Mouse (Mus musculus): ENCODE results near the gene Parn. TPM values are rescaled to one million over a fixed set of nuclear protein-coding genes. Genes with fewer than 3 reads are reported as not detected.

The Parn gene
- polyA plus RNA-seq, 1 experiment from 2014 or later = 29.1 TPM

DNA sequence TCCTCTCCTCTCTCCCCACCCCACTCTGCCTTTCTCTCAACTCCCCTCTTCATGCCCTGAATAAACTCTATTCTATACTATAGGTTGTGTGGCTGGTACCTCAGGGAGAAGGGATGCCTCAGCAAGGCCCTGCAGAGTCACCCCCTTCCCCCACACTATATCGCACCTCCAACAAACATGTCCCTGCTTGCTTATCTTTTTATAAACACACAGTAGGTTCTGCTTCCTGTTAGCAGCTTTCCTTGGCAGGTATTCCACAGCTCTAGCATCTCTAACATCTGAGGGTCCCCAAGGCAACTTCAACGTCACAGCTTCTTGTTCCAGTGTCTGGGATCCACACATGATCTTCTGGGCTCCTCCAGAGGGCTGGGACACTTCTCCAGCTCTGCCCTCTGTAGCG, 117.3 kb downstream of the Parn start:
- Histone ChIP-seq H3K9ac (replicated peaks; ENCODE audit: low read depth, low read length) (no peak overlapping the region), H3K4me1 (ENCODE audit: control insufficient read depth, insufficient read depth, low read length) (no peaks in the 10 kb centered on the region), H3K36me3 (ENCODE audit: control insufficient read depth, insufficient read depth, low read length) (no peaks in the 10 kb centered on the region), H3K27me3 (ENCODE audit: control insufficient read depth, insufficient read depth, low read length) (no peaks in the 10 kb centered on the region), H3K4me3 (ENCODE audit: low read depth, low read length) (no peak overlapping the region), H3K9me3 (ENCODE audit: control insufficient read depth, low read length) (peaks cover 5% of the 10 kb centered on the region), H3K4me2 (ENCODE audit: low read depth, low read length) (no peak overlapping the region), H3K27ac (ENCODE audit: low read depth, low read length) (no peak overlapping the region)
- ATAC-seq (ENCODE audit: low read depth) = no peak
- 100% methylated on average over 3 of the region's 3 CpGs for WGBS

DNA sequence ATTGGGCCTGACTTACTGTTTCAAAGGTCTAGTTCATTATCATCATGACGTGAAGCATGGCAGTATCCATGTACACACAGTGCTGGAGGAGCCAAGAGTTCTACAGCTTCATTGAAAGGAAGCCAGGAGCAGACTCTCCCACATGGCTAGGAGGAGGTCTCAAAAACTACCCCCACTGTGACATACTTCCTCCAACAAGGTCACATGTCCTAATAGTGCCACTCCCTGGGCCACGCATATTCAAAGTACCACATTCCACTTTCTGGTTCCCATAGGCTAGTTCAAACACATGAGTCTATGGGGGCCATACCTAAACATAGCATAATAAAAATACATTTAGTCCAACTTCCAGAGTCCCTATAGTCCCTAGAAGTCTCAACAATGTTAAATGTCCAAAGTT, 118.0 kb downstream of the Parn start:
- Histone ChIP-seq H3K9me3 (ENCODE audit: control insufficient read depth, low read length) (peaks cover 8% of the 10 kb centered on the region), H3K36me3 (ENCODE audit: control insufficient read depth, insufficient read depth, low read length) (no peaks in the 10 kb centered on the region), H3K27ac (ENCODE audit: low read depth, low read length) (no peak overlapping the region), H3K4me2 (ENCODE audit: low read depth, low read length) (no peak overlapping the region), H3K9ac (replicated peaks; ENCODE audit: low read depth, low read length) (no peak overlapping the region), H3K4me3 (ENCODE audit: low read depth, low read length) (no peak overlapping the region), H3K27me3 (ENCODE audit: control insufficient read depth, insufficient read depth, low read length) (no peaks in the 10 kb centered on the region), H3K4me1 (ENCODE audit: control insufficient read depth, insufficient read depth, low read length) (no peaks in the 10 kb centered on the region)
- WGBS = 98% methylated on average over 2 of the region's 2 CpGs
- ATAC-seq (ENCODE audit: low read depth) = no peak

DNA sequence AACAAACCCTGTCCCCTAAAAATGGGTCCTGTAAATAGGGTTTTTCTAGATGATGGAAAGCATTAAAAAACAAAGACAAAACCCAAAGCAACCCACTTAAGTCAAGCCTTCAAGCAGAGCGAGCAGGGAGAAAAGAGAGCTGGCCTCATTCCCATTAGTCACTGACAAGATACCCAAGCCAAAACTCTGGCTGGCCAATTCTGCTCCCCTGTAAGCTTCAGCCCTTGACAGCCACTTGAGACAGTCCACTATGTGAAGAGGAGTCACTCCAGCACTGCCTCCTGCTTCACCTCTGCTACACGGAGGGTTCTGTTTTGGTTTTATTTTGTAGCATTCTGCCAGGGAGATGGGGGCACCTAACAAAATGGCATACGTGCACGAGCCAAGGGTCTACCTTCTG, 126.2 kb downstream of the Parn start:
- no peak for ATAC-seq (ENCODE audit: low read depth)
- H3K9me3 ChIP-seq (ENCODE audit: control insufficient read depth, low read length) = peaks cover 11% of the 10 kb centered on the region
- WGBS = 84% methylated on average over 4 of the region's 4 CpGs
- H3K27me3 ChIP-seq (ENCODE audit: control insufficient read depth, insufficient read depth, low read length) = no peaks in the 10 kb centered on the region
- no peak overlapping the region for H3K27ac ChIP-seq (ENCODE audit: low read depth, low read length)
- no peaks in the 10 kb centered on the region for H3K36me3 ChIP-seq (ENCODE audit: control insufficient read depth, insufficient read depth, low read length)
- H3K9ac ChIP-seq (replicated peaks; ENCODE audit: low read depth, low read length) = no peak overlapping the region
- no peaks in the 10 kb centered on the region for H3K4me1 ChIP-seq (ENCODE audit: control insufficient read depth, insufficient read depth, low read length)
- no peak overlapping the region for H3K4me3 ChIP-seq (ENCODE audit: low read depth, low read length)
- H3K4me2 ChIP-seq (ENCODE audit: low read depth, low read length) = no peak overlapping the region

DNA sequence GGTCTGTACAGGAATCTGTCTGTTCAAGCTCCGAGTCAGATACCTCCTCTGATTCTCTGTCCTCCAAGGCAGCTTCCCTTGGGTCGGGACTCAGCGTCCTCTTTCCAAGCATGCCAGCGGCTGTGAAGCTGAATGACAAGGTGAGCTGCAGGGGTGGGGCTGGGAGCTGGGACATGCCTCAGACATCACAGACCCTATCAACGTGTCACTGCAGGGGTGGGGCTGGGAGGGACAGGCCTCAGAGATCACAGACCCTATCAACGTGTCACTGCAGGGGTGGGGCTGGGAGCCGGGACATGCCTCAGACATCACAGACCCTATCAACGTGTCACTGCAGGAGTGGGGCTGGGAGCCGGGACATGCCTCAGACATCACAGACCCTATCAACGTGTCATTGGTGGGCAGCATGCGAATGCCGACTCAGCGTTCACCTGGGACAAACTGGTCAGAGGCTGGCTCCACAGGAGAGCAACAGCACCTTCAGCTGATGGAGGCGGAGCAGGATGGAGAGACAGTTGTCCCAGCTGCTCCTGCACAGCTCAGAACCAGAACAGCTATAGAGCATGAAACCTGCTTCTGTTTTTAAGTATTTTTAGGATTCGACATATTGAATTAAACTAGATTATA, 126.7 kb downstream of the Parn start:
- WGBS = 86% methylated on average over 15 of the region's 15 CpGs
- no peak for ATAC-seq (ENCODE audit: low read depth)
- H3K4me3 ChIP-seq (ENCODE audit: low read depth, low read length) = no peak overlapping the region
- H3K9me3 ChIP-seq (ENCODE audit: control insufficient read depth, low read length) = peaks cover 6% of the 10 kb centered on the region; the same call in 1 of the 2 replicates
- H3K4me2 ChIP-seq (ENCODE audit: low read depth, low read length) = no peak overlapping the region
- no peak overlapping the region for H3K9ac ChIP-seq (replicated peaks; ENCODE audit: low read depth, low read length)
- H3K4me1 ChIP-seq (ENCODE audit: control insufficient read depth, insufficient read depth, low read length) = no peaks in the 10 kb centered on the region
- no peak overlapping the region for H3K27ac ChIP-seq (ENCODE audit: low read depth, low read length)
- H3K27me3 ChIP-seq (ENCODE audit: control insufficient read depth, insufficient read depth, low read length) = no peaks in the 10 kb centered on the region
- H3K36me3 ChIP-seq (ENCODE audit: control insufficient read depth, insufficient read depth, low read length) = no peaks in the 10 kb centered on the region

DNA sequence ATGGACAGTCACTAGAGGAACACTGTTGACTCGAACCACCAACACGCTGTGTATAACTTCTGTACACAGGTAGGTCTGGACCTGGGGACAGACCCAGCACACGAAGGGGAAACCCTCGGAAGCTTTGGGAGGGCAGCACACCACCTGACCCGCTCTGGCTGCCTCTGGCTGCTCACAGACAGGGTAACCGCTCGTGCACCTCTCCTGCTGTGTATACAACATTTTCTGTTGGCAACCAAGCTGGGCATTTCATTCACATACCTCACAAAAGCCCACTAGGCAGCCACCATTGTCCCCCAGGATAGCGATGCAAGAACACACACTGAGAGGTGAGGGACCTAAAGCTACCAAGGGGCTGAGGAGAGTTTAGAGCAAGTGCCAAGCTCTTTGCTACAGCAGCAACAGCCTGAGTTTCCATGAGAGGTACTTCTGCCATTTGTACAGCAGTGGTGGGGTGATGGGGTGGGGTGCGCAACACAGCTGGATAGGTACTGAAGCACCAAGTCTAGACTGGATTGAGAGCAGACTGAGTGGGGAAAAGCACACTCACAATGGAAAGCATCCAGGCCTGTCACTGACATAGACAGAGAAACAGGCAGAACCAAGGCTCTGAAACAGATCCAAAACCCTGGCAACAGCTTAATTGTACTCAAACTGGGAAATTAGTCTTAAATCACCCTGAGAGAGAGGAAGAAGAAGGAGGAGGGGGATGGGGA, 128.9 kb downstream of the Parn start:
- H3K4me1 ChIP-seq (ENCODE audit: control insufficient read depth, insufficient read depth, low read length) = no peaks in the 10 kb centered on the region
- H3K4me3 ChIP-seq (ENCODE audit: low read depth, low read length) = no peak overlapping the region
- no peak overlapping the region for H3K4me2 ChIP-seq (ENCODE audit: low read depth, low read length)
- H3K9ac ChIP-seq (replicated peaks; ENCODE audit: low read depth, low read length) = no peak overlapping the region
- 53% methylated on average over 9 of the region's 9 CpGs for WGBS
- no peak; the same call in 1 of the 2 replicates for ATAC-seq (ENCODE audit: low read depth)
- H3K27ac ChIP-seq (ENCODE audit: low read depth, low read length) = no peak overlapping the region
- no peaks in the 10 kb centered on the region for H3K9me3 ChIP-seq (ENCODE audit: control insufficient read depth, low read length)
- no peaks in the 10 kb centered on the region for H3K27me3 ChIP-seq (ENCODE audit: control insufficient read depth, insufficient read depth, low read length)
- no peaks in the 10 kb centered on the region for H3K36me3 ChIP-seq (ENCODE audit: control insufficient read depth, insufficient read depth, low read length)

DNA sequence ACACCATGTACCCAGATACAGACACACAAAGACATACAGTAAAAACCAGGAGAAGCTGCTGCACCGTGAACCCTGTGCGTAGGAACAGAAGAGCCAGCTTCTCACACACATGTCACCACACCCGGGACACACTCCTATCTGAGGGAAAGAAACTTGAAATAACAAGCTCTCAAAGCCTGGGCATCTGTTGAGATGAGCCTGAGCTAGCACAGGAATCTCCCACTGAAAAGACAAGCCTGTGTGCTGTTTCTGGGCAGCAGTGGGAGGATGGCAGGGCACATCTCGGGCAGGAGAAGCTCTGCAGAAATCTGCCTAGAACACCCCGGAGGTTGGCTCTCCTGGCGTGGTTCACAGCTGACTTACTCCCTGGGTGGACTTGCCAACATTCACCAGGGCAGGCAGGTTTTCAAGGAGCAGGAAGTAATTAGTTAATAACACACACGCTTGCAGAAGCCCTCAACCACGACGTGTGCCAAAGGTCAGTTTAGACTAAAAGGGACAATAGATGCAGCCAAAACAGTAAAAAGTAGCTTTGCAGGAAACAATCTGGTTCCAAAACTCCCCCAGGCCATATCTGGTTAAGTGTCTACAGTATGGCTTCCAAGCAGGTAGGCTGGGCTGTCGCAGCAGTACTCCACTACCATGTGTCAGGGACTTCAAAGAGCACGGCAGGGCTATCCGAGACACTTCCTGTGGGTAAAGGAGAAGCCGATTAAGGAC, 129.6 kb downstream of the Parn start:
- Histone ChIP-seq H3K9me3 (ENCODE audit: control insufficient read depth, low read length) (no peaks in the 10 kb centered on the region), H3K27me3 (ENCODE audit: control insufficient read depth, insufficient read depth, low read length) (no peaks in the 10 kb centered on the region), H3K27ac (ENCODE audit: low read depth, low read length) (no peak overlapping the region), H3K4me3 (ENCODE audit: low read depth, low read length) (no peak overlapping the region), H3K36me3 (ENCODE audit: control insufficient read depth, insufficient read depth, low read length) (no peaks in the 10 kb centered on the region), H3K9ac (replicated peaks; ENCODE audit: low read depth, low read length) (no peak overlapping the region), H3K4me1 (ENCODE audit: control insufficient read depth, insufficient read depth, low read length) (no peaks in the 10 kb centered on the region), H3K4me2 (ENCODE audit: low read depth, low read length) (no peak overlapping the region)
- no peak for ATAC-seq (ENCODE audit: low read depth)
- WGBS = 76% methylated on average over 13 of the region's 13 CpGs

DNA sequence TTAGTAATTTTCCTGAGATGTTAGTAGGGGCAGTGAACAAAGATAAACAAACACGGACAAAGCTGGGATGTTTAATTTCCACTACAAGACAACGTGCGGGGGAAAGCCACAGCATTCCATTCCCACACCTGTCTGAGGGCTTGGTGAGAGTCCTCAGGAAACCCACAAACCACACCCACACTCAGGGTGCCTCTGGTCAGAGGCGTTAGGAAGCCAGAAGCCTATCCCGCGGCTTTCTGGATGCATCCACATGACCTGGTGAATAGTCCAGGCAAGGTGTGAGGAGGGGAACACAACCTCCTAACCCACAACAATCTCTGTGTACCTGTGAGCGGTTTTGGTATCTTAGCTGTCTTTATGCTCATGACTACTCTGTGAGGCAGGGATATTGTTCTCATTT, 131.6 kb downstream of the Parn start:
- no peaks in the 10 kb centered on the region for H3K9me3 ChIP-seq (ENCODE audit: control insufficient read depth, low read length)
- no peak overlapping the region for H3K4me3 ChIP-seq (ENCODE audit: low read depth, low read length)
- no peak overlapping the region for H3K4me2 ChIP-seq (ENCODE audit: low read depth, low read length)
- H3K27me3 ChIP-seq (ENCODE audit: control insufficient read depth, insufficient read depth, low read length) = no peaks in the 10 kb centered on the region
- no peaks in the 10 kb centered on the region for H3K4me1 ChIP-seq (ENCODE audit: control insufficient read depth, insufficient read depth, low read length)
- 90% methylated on average over 7 of the region's 7 CpGs for WGBS
- ATAC-seq (ENCODE audit: low read depth) = no peak
- H3K36me3 ChIP-seq (ENCODE audit: control insufficient read depth, insufficient read depth, low read length) = no peaks in the 10 kb centered on the region
- no peak overlapping the region for H3K9ac ChIP-seq (replicated peaks; ENCODE audit: low read depth, low read length)
- H3K27ac ChIP-seq (ENCODE audit: low read depth, low read length) = no peak overlapping the region

DNA sequence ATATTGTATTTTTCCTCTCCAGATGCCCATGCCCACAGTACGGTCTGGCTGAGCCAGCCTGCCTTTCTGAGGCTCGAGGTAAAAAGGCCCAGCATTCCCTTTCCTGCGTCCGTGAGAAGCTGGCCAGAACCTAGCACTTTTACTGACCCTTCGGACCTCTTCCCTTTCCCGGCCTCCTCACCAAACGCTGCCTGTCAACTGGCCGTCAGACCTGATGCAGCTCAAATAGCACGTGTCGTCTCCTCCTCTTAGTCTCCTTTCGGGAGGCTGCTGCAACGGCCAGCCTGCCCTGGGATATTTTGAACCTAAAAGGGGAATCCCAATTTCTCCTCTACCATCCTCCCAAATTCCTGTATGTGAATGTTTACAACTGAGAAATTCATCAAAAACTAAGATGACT, 132.1 kb downstream of the Parn start:
- Histone ChIP-seq H3K4me1 (ENCODE audit: control insufficient read depth, insufficient read depth, low read length) (no peaks in the 10 kb centered on the region), H3K27ac (ENCODE audit: low read depth, low read length) (no peak overlapping the region), H3K36me3 (ENCODE audit: control insufficient read depth, insufficient read depth, low read length) (no peaks in the 10 kb centered on the region), H3K9ac (replicated peaks; ENCODE audit: low read depth, low read length) (no peak overlapping the region), H3K27me3 (ENCODE audit: control insufficient read depth, insufficient read depth, low read length) (no peaks in the 10 kb centered on the region), H3K4me3 (ENCODE audit: low read depth, low read length) (no peak overlapping the region), H3K9me3 (ENCODE audit: control insufficient read depth, low read length) (no peaks in the 10 kb centered on the region), H3K4me2 (ENCODE audit: low read depth, low read length) (no peak overlapping the region)
- no peak for ATAC-seq (ENCODE audit: low read depth)
- WGBS = 83% methylated on average over 12 of the region's 12 CpGs

DNA sequence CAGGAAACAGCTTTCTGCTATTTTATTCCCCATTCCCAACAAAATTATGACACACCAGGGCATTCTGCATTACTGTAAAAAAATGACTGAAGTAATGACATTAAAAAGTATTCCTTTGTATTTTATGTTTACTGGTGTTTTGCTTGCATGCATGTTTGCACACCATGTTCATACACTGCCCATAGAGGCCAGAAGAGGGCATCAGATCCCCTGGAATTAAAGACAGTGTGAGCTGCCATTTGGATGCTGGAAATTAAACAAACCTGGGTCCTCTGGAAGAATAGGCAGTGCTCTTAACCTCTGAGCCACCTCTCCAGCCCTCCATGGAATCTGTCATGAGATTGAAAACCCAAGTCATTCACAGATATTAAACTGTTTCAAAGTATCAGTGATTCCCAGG, 135.1 kb downstream of the Parn start:
- Histone ChIP-seq H3K4me1 (ENCODE audit: control insufficient read depth, insufficient read depth, low read length) (no peaks in the 10 kb centered on the region), H3K9ac (replicated peaks; ENCODE audit: low read depth, low read length) (no peak overlapping the region), H3K36me3 (ENCODE audit: control insufficient read depth, insufficient read depth, low read length) (no peaks in the 10 kb centered on the region), H3K27me3 (ENCODE audit: control insufficient read depth, insufficient read depth, low read length) (no peaks in the 10 kb centered on the region), H3K9me3 (ENCODE audit: control insufficient read depth, low read length) (no peaks in the 10 kb centered on the region), H3K4me3 (ENCODE audit: low read depth, low read length) (no peak overlapping the region), H3K4me2 (ENCODE audit: low read depth, low read length) (no peak overlapping the region), H3K27ac (ENCODE audit: low read depth, low read length) (no peak overlapping the region)
- ATAC-seq (ENCODE audit: low read depth) = peak; percentile 66; the same call in 1 of the 2 replicates
